Mouse (Mus musculus): ENCODE results near the gene Opn1sw.

DNA sequence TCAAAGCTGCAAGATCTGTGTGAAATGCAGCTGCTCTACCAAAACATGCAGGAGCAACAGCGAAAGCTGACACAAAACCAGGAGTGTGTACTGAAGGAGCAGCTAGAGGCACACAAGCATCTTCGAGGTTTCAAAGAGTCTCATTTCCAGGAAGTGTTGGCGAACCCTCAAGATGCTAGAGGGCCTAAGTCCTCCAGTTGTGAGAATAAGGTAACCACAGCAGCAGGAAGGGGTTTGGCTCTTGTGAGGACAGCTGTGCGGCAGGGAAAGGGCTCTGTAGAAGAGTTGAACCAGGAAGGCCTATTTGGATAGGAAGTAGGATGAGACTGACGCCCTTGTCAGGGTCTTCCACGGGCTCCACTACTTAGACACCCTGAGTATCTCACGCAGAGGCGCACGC, 27.2 kb upstream of the Opn1sw start:
- TF ChIP-seq CTCF (conservative IDR thresholded peaks at IDR 0.05; ENCODE audit: low read length) (no peak), POU5F1 (IDR thresholded peaks at IDR 0.05; ENCODE audit: borderline replicate concordance, low read length) (no peak), NANOG (IDR thresholded peaks at IDR 0.05; ENCODE audit: borderline replicate concordance, low read length) (no peak)
